Mouse (Mus musculus): ENCODE results near the gene Palm.

Gene Palm

GRCm38 (mm10) chr10:79855558-79856184 is 62.3 kb downstream of the Palm start:
- no peak for DNase-seq (ENCODE audit: low read depth, low spot score)

GRCm38 (mm10) chr10:79856280-79856679 is 62.9 kb downstream of the Palm start:
- DNase-seq (ENCODE audit: low read depth, low spot score), result no peak

GRCm38 (mm10) chr10:79856704-79857451 is 63.5 kb downstream of the Palm start:
- DNase-seq (ENCODE audit: low read depth, low spot score), result no peak

GRCm38 (mm10) chr10:79857452-79857811 is 64.1 kb downstream of the Palm start:
- DNase-seq (ENCODE audit: low read depth, low spot score), result no peak

GRCm38 (mm10) chr10:79857894-79858293 is 64.5 kb downstream of the Palm start:
- DNase-seq (ENCODE audit: low read depth, low spot score), result no peak

GRCm38 (mm10) chr10:79858416-79859074 is 65.2 kb downstream of the Palm start:
- DNase-seq (ENCODE audit: low read depth, low spot score), result no peak

GRCm38 (mm10) chr10:79859116-79859515 is 65.7 kb downstream of the Palm start:
- DNase-seq (ENCODE audit: low read depth, low spot score), result no peak

GRCm38 (mm10) chr10:79860079-79860911 is 66.9 kb downstream of the Palm start:
- no peak for DNase-seq (ENCODE audit: low read depth, low spot score)

GRCm38 (mm10) chr10:79861230-79862048 is 68.1 kb downstream of the Palm start:
- no peak for DNase-seq (ENCODE audit: low read depth, low spot score)

GRCm38 (mm10) chr10:79862049-79862788 is 68.8 kb downstream of the Palm start:
- DNase-seq (ENCODE audit: low read depth, low spot score), result no peak

GRCm38 (mm10) chr10:79862925-79863324 is 69.6 kb downstream of the Palm start:
- no peak for DNase-seq (ENCODE audit: low read depth, low spot score)

GRCm38 (mm10) chr10:79864351-79865188 is 71.2 kb downstream of the Palm start:
- no peak for DNase-seq (ENCODE audit: low read depth, low spot score)

- no peak for DNase-seq (ENCODE audit: low read depth, low spot score)
These were observed 71.8 kb downstream of the Palm start for GRCm38 (mm10) chr10:79865189-79865601.

- DNase-seq (ENCODE audit: low read depth, low spot score), result no peak
These were observed 72.5 kb downstream of the Palm start for GRCm38 (mm10) chr10:79865801-79866295.

GRCm38 (mm10) chr10:79866601-79867000 is 73.2 kb downstream of the Palm start:
- no peak for DNase-seq (ENCODE audit: low read depth, low spot score)
